Mouse (Mus musculus): Measurements from ENCODE around the gene 1700013G24Rik. TPM values are rescaled to one million over a fixed set of nuclear protein-coding genes. Genes with fewer than 3 reads are reported as not detected.

Gene 1700013G24Rik
- polyA plus RNA-seq, 1 experiment from 2014 or later, result 0.17 TPM

- ATAC-seq (ENCODE audit: low read depth) (peak; percentile 48; the same call in 1 of the 2 replicates), DNase-seq (ENCODE audit: low spot score) (peak; percentile 72)
- Histone ChIP-seq H3K36me3 (ENCODE audit: control insufficient read depth, insufficient read depth, low read length) (no peaks in the 10 kb centered on the region), H3K4me1 (ENCODE audit: control insufficient read depth, insufficient read depth, low read length) (peaks cover 17% of the 10 kb centered on the region), H3K9ac (ENCODE audit: low read depth, low read length) (no peak overlapping the region), H3K4me2 (ENCODE audit: low read depth, low read length) (no peak overlapping the region), H3K27me3 (replicated peaks; ENCODE audit: control insufficient read depth, insufficient read depth, low read length) (no peaks in the 10 kb centered on the region), H3K4me3 (ENCODE audit: low read depth, low read length) (no peak overlapping the region), H3K9me3 (ENCODE audit: control insufficient read depth, low read length) (no peaks in the 10 kb centered on the region), H3K27ac (replicated peaks; ENCODE audit: low read depth, low read length) (peak overlapping the region; percentile 19; the same call in 1 of the 2 replicates)
- 72% methylated on average over 2 of the region's 2 CpGs for WGBS
These were observed 4.0 kb upstream of the 1700013G24Rik start for GRCm38 (mm10) chr4:137449132-137449531.

GRCm38 (mm10) chr4:137449715-137450114, 3.4 kb upstream of the 1700013G24Rik start:
- Histone ChIP-seq H3K27me3 (replicated peaks; ENCODE audit: control insufficient read depth, insufficient read depth, low read length) (no peaks in the 10 kb centered on the region), H3K9me3 (ENCODE audit: control insufficient read depth, low read length) (no peaks in the 10 kb centered on the region), H3K4me2 (ENCODE audit: low read depth, low read length) (no peak overlapping the region), H3K4me1 (ENCODE audit: control insufficient read depth, insufficient read depth, low read length) (peaks cover 17% of the 10 kb centered on the region), H3K36me3 (ENCODE audit: control insufficient read depth, insufficient read depth, low read length) (no peaks in the 10 kb centered on the region), H3K27ac (replicated peaks; ENCODE audit: low read depth, low read length) (no peak overlapping the region), H3K9ac (ENCODE audit: low read depth, low read length) (no peak overlapping the region), H3K4me3 (ENCODE audit: low read depth, low read length) (no peak overlapping the region)
- ATAC-seq (ENCODE audit: low read depth) (no peak), DNase-seq (ENCODE audit: low spot score) (no peak)
- 78% methylated on average over 10 of the region's 10 CpGs for WGBS

GRCm38 (mm10) chr4:137452190-137452589, 894 bp upstream of the 1700013G24Rik start:
- no peak for DNase-seq (ENCODE audit: low spot score)
- no peaks in the 10 kb centered on the region for H3K27me3 ChIP-seq (replicated peaks; ENCODE audit: control insufficient read depth, insufficient read depth, low read length)
- no peak overlapping the region for H3K4me2 ChIP-seq (ENCODE audit: low read depth, low read length)
- H3K27ac ChIP-seq (replicated peaks; ENCODE audit: low read depth, low read length), result no peak overlapping the region
- 87% methylated on average over 6 of the region's 6 CpGs for WGBS
- H3K9me3 ChIP-seq (ENCODE audit: control insufficient read depth, low read length), result no peaks in the 10 kb centered on the region
- H3K4me1 ChIP-seq (ENCODE audit: control insufficient read depth, insufficient read depth, low read length), result peaks cover 17% of the 10 kb centered on the region
- H3K4me3 ChIP-seq (ENCODE audit: low read depth, low read length), result no peak overlapping the region
- no peak overlapping the region for H3K9ac ChIP-seq (ENCODE audit: low read depth, low read length)
- H3K36me3 ChIP-seq (ENCODE audit: control insufficient read depth, insufficient read depth, low read length), result no peaks in the 10 kb centered on the region
- no peak for ATAC-seq (ENCODE audit: low read depth)

GRCm38 (mm10) chr4:137454582-137454981, 1.5 kb downstream of the 1700013G24Rik start:
- no peak overlapping the region for H3K27ac ChIP-seq (replicated peaks; ENCODE audit: low read depth, low read length)
- H3K27me3 ChIP-seq (replicated peaks; ENCODE audit: control insufficient read depth, insufficient read depth, low read length), result no peaks in the 10 kb centered on the region
- no peaks in the 10 kb centered on the region for H3K9me3 ChIP-seq (ENCODE audit: control insufficient read depth, low read length)
- no peak overlapping the region for H3K4me2 ChIP-seq (ENCODE audit: low read depth, low read length)
- no peak overlapping the region for H3K4me3 ChIP-seq (ENCODE audit: low read depth, low read length)
- no peaks in the 10 kb centered on the region; the same call in 1 of the 2 replicates for H3K4me1 ChIP-seq (ENCODE audit: control insufficient read depth, insufficient read depth, low read length)
- WGBS, result 85% methylated on average over 14 of the region's 14 CpGs
- no peak for ATAC-seq (ENCODE audit: low read depth)
- H3K36me3 ChIP-seq (ENCODE audit: control insufficient read depth, insufficient read depth, low read length), result no peaks in the 10 kb centered on the region
- no peak for DNase-seq (ENCODE audit: low spot score)
- H3K9ac ChIP-seq (ENCODE audit: low read depth, low read length), result no peak overlapping the region

GRCm38 (mm10) chr4:137456581-137456980, 3.5 kb downstream of the 1700013G24Rik start:
- Histone ChIP-seq H3K4me3 (ENCODE audit: low read depth, low read length) (no peak overlapping the region), H3K27me3 (replicated peaks; ENCODE audit: control insufficient read depth, insufficient read depth, low read length) (no peaks in the 10 kb centered on the region), H3K4me2 (ENCODE audit: low read depth, low read length) (no peak overlapping the region), H3K27ac (replicated peaks; ENCODE audit: low read depth, low read length) (no peak overlapping the region), H3K36me3 (ENCODE audit: control insufficient read depth, insufficient read depth, low read length) (no peaks in the 10 kb centered on the region), H3K4me1 (ENCODE audit: control insufficient read depth, insufficient read depth, low read length) (no peaks in the 10 kb centered on the region; the same call in 1 of the 2 replicates), H3K9ac (ENCODE audit: low read depth, low read length) (no peak overlapping the region), H3K9me3 (ENCODE audit: control insufficient read depth, low read length) (no peaks in the 10 kb centered on the region)
- ATAC-seq (ENCODE audit: low read depth), result no peak
- WGBS, result 85% methylated on average over 12 of the region's 12 CpGs
- no peak for DNase-seq (ENCODE audit: low spot score)

- Histone ChIP-seq H3K27me3 (replicated peaks; ENCODE audit: control insufficient read depth, insufficient read depth, low read length) (no peaks in the 10 kb centered on the region), H3K4me1 (ENCODE audit: control insufficient read depth, insufficient read depth, low read length) (no peaks in the 10 kb centered on the region; the same call in 1 of the 2 replicates), H3K4me3 (ENCODE audit: low read depth, low read length) (no peak overlapping the region), H3K4me2 (ENCODE audit: low read depth, low read length) (no peak overlapping the region), H3K36me3 (ENCODE audit: control insufficient read depth, insufficient read depth, low read length) (no peaks in the 10 kb centered on the region), H3K9ac (ENCODE audit: low read depth, low read length) (no peak overlapping the region), H3K9me3 (ENCODE audit: control insufficient read depth, low read length) (no peaks in the 10 kb centered on the region), H3K27ac (replicated peaks; ENCODE audit: low read depth, low read length) (no peak overlapping the region)
- 87% methylated on average over 4 of the region's 4 CpGs for WGBS
- DNase-seq (ENCODE audit: low spot score) (no peak), ATAC-seq (ENCODE audit: low read depth) (no peak)
These were observed 4.2 kb downstream of the 1700013G24Rik start for GRCm38 (mm10) chr4:137457292-137457691.

GRCm38 (mm10) chr4:137458310-137458709, 5.2 kb downstream of the 1700013G24Rik start:
- Histone ChIP-seq H3K4me2 (ENCODE audit: low read depth, low read length) (no peak overlapping the region), H3K9me3 (ENCODE audit: control insufficient read depth, low read length) (no peaks in the 10 kb centered on the region), H3K27ac (replicated peaks; ENCODE audit: low read depth, low read length) (no peak overlapping the region), H3K9ac (ENCODE audit: low read depth, low read length) (no peak overlapping the region), H3K27me3 (replicated peaks; ENCODE audit: control insufficient read depth, insufficient read depth, low read length) (no peaks in the 10 kb centered on the region), H3K4me3 (ENCODE audit: low read depth, low read length) (no peak overlapping the region), H3K36me3 (ENCODE audit: control insufficient read depth, insufficient read depth, low read length) (no peaks in the 10 kb centered on the region), H3K4me1 (ENCODE audit: control insufficient read depth, insufficient read depth, low read length) (no peaks in the 10 kb centered on the region; the same call in 1 of the 2 replicates)
- ATAC-seq (ENCODE audit: low read depth), result peak; percentile 64
- WGBS, result 80% methylated on average over 9 of the region's 9 CpGs
- DNase-seq (ENCODE audit: low spot score), result no peak

GRCm38 (mm10) chr4:137458861-137459260, 5.8 kb downstream of the 1700013G24Rik start:
- no peak overlapping the region for H3K4me2 ChIP-seq (ENCODE audit: low read depth, low read length)
- DNase-seq (ENCODE audit: low spot score) (no peak), ATAC-seq (ENCODE audit: low read depth) (no peak)
- no peaks in the 10 kb centered on the region for H3K4me1 ChIP-seq (ENCODE audit: control insufficient read depth, insufficient read depth, low read length)
- H3K9me3 ChIP-seq (ENCODE audit: control insufficient read depth, low read length), result no peaks in the 10 kb centered on the region
- WGBS, result 63% methylated on average over 5 of the region's 5 CpGs
- no peaks in the 10 kb centered on the region for H3K36me3 ChIP-seq (ENCODE audit: control insufficient read depth, insufficient read depth, low read length)
- H3K27me3 ChIP-seq (replicated peaks; ENCODE audit: control insufficient read depth, insufficient read depth, low read length), result no peaks in the 10 kb centered on the region
- H3K9ac ChIP-seq (ENCODE audit: low read depth, low read length), result no peak overlapping the region
- no peak overlapping the region for H3K27ac ChIP-seq (replicated peaks; ENCODE audit: low read depth, low read length)
- H3K4me3 ChIP-seq (ENCODE audit: low read depth, low read length), result no peak overlapping the region

GRCm38 (mm10) chr4:137460676-137461075, 7.6 kb downstream of the 1700013G24Rik start:
- DNase-seq (ENCODE audit: low spot score) (no peak), ATAC-seq (ENCODE audit: low read depth) (no peak)
- H3K9me3 ChIP-seq (ENCODE audit: control insufficient read depth, low read length), result no peaks in the 10 kb centered on the region
- WGBS, result 62% methylated on average over 14 of the region's 14 CpGs
- H3K36me3 ChIP-seq (ENCODE audit: control insufficient read depth, insufficient read depth, low read length), result no peaks in the 10 kb centered on the region
- H3K27me3 ChIP-seq (replicated peaks; ENCODE audit: control insufficient read depth, insufficient read depth, low read length), result no peaks in the 10 kb centered on the region
- H3K27ac ChIP-seq (replicated peaks; ENCODE audit: low read depth, low read length), result peak overlapping the region; percentile 22; the same call in 1 of the 2 replicates
- H3K4me1 ChIP-seq (ENCODE audit: control insufficient read depth, insufficient read depth, low read length), result 0 out of 2 replicates have a peak, but pooled peaks cover 6% of the 10 kb centered on the region
- H3K4me3 ChIP-seq (ENCODE audit: low read depth, low read length), result no peak overlapping the region
- no peak overlapping the region for H3K9ac ChIP-seq (ENCODE audit: low read depth, low read length)
- H3K4me2 ChIP-seq (ENCODE audit: low read depth, low read length), result no peak overlapping the region

Measured in embryonic facial prominence, embryonic 14.5 days (tissue).